Mouse (Mus musculus) thymus, postnatal 4 days (tissue): ENCODE measurements around the gene Tmem120b.

Source experiments
- DNase-seq: peaks from one replicate; pipeline ENCODE4 v3.0.0; 2021

Tmem120b gene

GRCm38 (mm10) chr5:123142161-123143157 lies 74.2 kb downstream of the Tmem120b start, which contains the start of gene Setd1b:
Setd1b (plus strand) TSS chr5:123142193.
- peak; percentile 73 for DNase-seq

- peak; percentile 51 for DNase-seq
Measured at GRCm38 (mm10) chr5:123143251-123143970, 75.2 kb downstream of the Tmem120b start.

GRCm38 (mm10) chr5:123143971-123144745 lies 75.9 kb downstream of the Tmem120b start:
- no peak for DNase-seq

DNA sequence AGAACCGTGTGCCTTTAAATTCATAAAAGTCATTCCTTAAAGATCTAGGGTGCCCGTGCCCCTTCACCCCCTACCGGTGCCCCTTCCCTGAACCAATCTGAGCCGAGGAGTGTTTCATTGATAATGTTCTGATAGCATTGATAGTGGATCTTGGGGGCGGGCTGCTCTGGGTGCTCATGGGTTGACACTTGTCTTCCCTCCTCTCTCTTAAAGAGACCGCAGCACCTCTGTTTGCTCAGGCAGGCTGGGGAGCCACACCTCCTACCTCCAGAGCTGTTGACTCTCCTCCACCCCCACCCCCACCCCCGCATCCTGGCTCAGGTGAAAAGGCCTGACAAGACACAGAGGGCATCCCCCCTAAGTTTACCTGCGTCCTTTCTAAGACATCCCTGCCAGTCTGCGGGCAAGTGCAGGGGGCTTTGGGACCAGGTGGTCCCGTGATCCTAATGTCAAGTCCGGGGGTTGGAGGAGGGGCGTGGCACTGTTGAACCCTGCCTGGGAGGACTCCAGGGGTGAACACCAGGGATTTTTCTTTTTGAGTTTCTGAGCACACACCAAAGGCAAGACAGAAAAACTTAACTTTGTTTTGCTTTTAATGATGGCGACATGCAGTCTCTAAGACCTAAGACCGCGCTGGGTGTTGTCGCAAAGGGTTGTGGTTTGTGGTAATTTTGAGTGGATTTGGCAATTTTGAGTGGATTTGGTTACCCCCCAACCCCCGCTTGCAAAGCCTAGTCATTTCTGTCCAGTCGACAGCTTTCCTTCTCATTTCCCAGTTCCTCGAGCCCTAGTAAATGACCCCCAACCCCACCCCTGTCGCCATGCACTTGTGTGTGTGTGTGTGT lies 76.8 kb downstream of the Tmem120b start:
- peak; percentile 58 for DNase-seq

GRCm38 (mm10) chr5:123146357-123146756 lies 78.1 kb downstream of the Tmem120b start:
- DNase-seq, result no peak

DNA sequence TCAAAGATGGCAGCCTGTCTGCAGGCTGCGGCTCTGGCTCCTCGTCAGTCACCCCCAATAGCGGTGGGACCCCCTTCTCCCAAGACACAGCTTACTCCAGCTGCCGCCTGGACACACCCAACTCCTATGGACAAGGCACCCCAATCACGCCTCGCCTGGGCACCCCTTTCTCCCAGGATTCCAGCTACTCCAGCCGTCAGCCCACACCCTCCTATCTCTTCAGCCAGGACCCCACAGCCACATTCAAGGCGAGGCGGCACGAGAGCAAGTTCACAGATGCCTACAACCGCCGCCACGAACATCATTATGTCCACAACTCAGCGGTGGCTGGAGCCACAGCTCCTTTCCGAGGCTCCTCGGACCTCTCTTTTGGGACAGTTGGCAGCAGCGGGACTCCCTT lies 79.4 kb downstream of the Tmem120b start:
- DNase-seq, result no peak

- no peak for DNase-seq
Measured at GRCm38 (mm10) chr5:123148073-123148722, 80.0 kb downstream of the Tmem120b start.

GRCm38 (mm10) chr5:123149451-123150400 lies 81.5 kb downstream of the Tmem120b start:
- DNase-seq, result peak; percentile 95

GRCm38 (mm10) chr5:123150641-123151040 lies 82.4 kb downstream of the Tmem120b start:
- peak; percentile 82 for DNase-seq

DNA sequence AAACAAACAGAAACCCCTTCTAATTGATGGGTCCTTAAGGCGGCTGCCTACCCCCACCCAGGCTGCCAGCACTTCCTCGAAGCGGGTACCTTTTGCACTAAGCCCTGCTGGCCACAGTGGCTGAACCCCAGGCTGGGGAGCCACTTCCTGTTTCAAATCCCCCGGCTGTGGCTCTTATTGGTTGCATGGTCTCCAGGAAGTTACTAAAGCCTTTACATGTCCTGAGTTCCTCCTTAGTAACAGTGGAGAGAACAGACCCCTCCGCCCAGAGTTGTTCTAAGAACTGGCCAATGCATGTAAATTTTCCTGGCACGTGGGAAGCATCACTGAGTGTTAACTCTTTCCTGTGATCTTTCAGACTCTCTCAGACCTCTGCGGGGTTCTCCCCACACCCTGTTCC lies 82.9 kb downstream of the Tmem120b start:
- peak; percentile 74 for DNase-seq

- DNase-seq, result no peak
Measured at GRCm38 (mm10) chr5:123151707-123152362, 83.6 kb downstream of the Tmem120b start.

DNA sequence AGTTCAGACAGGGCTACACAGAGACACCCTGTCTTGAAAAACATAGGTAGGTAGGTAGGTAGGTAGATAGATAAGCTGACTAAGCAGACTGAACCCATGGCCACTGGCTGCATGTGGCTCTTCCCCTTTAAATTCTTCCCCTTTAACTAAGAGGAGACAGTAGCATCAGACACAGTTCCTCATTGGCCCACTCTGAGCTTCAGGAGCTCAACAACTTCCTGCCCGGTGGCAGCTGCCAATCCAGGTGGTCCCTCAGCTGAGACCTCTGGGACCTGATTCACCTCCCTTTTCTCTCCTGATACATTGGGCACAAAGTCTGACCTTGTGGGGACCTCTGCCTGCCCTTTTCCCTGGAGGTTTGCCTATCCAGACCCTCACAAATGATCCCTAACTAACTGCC lies 84.7 kb downstream of the Tmem120b start:
- DNase-seq, result peak; percentile 59

- DNase-seq, result peak; percentile 83
Measured at GRCm38 (mm10) chr5:123155425-123155824, 87.2 kb downstream of the Tmem120b start.

DNA sequence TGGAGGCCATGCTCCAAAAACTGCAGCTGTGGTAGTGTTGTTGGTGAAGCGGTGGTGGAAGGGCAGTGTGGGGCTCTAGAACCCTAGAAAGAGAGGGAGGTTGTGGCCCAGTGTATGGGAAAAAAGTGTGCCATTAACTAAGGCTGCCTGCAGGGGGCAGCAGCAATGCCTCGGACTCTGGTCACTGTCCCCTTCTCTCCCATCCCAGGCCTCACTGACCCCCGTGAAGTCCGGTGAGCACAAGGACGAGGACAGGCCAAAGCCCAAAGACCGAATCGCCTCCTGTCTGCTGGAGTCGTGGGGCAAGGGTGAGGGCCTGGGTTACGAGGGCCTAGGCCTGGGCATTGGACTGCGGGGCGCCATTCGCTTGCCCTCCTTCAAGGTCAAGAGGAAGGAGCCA lies 88.5 kb downstream of the Tmem120b start:
- DNase-seq, result peak; percentile 52

- no peak for DNase-seq
Measured at GRCm38 (mm10) chr5:123157972-123158371, 89.8 kb downstream of the Tmem120b start.

DNA sequence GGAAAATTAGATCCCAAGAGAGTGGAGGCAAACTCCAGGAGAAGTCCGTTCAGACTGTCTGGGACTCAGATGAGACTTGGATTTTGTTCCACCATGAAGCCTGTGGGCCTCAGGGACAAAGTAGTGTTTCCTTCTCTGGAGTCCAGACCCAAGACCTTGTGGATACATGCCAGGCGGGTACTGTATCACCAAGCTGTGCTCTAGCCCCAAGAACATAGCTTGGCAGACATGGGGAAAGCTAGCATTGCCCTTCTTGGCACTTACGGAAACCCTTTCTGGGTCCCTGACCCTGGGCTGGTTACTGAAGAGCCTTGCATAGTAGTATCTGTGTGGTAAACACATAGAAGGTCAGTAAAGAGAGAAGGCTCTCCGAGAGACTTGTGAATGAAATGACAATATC lies 91.2 kb downstream of the Tmem120b start:
- no peak for DNase-seq

- DNase-seq, result no peak
Measured at GRCm38 (mm10) chr5:123159866-123160265, 91.7 kb downstream of the Tmem120b start.

- DNase-seq, result no peak
Measured at GRCm38 (mm10) chr5:123160341-123160740, 92.1 kb downstream of the Tmem120b start.

GRCm38 (mm10) chr5:123162942-123163341 lies 94.7 kb downstream of the Tmem120b start:
- DNase-seq, result no peak

GRCm38 (mm10) chr5:123166437-123166836 lies 98.2 kb downstream of the Tmem120b start:
- no peak for DNase-seq
